Mouse (Mus musculus) retina, adult 2 months (tissue): ENCODE results near the gene Pip5k1c.
A peak's percentile ranks its signal among the peaks of the same experiment; 100 is the strongest.

ENCODE experiments used
- DNase-seq: peaks from one replicate; pipeline ENCODE4 v3.0.0-alpha.2; 2012; ENCODE audit warnings: low read depth, low spot score

The Pip5k1c gene

DNA sequence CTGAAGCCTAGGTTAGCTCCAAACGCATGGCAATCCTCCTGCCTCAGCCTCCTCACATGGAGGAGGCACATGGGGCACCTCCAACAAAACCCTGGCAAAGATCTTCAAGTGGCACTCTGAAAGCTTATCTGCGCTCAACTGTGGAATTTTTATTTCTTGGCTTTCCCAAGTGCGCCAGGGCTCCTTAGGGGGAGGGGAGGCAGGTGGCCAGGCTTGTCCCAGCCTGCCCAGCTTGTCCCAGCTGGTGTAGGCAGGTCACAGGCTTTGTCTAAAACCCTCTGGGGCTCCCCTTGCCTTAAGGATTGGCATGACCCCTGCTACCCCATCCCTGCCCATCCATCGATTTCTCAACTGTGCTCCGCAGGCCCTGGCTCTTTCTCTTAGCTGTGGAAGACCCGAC is 8.6 kb upstream of the Pip5k1c start:
- DNase-seq, result no peak

DNA sequence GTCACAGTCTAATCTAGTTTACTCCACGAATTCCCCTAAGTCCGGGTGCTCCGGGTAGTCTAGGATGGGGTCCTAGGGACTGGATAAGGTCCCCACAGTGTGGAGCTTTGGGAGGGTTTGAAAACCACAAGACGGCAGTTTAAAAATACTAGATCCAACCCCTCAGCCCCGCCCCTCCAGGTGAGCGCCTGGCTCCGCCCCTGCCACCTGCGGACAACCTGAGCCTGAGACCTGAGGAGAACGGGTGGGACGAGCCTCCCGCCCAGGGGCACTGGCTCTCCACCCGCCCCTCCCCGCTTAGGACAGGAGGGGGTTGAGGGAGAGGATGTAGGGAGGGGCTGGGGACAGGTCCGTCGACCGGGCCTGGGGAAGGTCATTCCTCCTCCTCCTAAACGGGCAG is 8.0 kb upstream of the Pip5k1c start:
- no peak for DNase-seq

DNA sequence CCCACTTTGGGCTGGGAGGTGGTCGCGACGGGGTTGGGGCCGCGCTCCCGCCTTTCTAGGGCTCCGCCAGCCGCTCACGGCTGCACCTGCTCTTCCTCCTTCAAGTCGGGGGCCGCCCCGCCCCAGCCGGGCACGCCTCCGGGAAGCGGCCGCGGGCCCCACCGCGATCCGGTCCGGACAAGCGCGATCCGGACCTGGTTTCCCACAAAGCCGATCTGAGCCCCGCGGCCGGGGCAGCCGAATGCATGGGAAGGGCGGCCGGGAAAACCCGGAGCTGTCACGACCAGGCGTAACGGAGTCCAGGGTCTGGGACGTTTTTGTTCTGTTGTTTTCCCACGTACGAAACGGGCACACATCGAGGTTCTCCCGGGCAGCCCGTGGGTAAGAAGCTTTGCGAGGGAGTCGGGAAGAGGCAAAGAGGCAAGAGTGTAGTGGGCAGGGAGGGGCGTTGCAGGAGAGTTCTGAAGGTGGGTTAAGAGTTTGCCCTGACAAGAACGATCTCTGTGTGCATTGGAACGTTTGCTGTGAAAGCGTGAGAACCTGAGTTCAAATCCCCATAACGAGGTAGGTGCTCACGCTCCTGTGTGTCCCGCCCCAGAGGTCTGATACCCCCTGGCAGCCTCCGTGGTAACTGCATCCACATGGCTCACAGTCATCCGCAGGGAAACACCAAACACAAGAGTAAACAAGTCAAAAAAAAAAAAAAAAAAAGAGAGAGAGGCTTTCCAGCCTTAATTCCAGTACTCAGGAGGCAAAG is 6.9 kb upstream of the Pip5k1c start:
- DNase-seq, result peak; percentile 65

DNA sequence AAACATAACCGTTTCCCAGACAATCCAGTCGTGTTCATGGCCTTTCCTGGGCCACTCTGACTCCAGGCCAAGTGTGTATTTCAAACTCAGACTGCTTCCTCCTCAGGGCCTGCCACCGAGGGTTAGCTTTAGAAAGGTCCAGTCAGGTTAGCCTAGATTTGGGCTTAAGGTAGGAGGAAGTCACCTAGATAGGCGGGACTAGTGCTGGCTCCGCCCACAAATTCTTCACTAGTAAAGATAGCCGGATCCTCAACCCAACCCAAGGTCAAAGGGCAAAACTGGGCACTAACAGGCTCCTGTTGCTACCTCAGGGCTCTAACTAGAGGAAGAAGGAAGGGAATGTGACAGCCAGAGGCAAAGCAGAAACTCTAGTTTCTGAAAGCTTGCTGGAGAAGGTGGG is 6.2 kb upstream of the Pip5k1c start:
- DNase-seq, result no peak

DNA sequence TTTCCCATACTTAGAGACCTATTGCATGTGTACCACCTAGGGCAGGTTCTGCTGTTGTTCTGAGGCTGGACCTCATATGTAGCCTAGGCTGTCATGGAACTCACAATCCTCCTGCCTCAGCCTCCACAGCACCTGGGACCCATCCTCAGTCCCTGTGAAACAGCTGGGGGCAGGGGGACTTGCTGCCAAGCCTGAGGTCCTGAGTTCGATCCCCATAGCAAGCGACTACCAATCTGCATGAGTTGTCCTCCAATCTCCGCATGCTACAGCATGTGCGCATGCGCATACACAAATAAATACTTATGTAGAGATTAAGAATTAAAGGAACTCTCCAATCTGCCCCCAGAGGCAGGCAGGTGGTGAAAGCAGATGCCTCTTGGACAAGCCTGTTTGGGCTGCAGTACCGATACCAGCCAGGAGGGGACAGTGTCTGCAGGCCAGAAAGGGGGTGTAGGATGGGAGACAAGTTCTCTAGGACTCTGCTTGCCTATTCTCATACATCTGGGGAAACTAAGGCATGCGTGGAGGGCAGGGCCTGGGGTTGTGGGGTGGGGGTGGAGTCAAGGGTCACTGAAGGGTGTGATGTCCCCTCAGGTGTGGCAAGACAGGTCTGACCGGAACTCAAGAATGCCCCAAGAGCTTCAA is 5.1 kb upstream of the Pip5k1c start:
- no peak for DNase-seq

DNA sequence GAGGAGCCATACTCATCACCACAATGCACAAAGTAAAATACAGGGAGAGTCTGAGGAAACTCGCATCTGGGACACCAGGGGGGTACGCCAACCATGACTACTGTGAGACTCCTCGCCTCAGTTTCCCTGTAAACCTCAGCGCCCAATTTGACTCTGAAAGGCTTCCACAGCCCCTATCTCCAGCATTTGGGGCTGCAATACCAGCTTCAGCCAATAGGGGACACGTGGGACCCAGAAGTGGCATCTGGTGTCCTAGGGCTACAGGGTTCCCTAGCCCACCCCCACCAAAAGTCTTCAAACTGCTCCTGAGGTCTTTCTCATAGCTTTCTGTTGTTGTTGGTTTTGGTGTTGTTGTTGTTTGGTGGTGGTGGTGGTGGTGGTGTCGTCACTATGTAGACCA is 4.2 kb upstream of the Pip5k1c start:
- no peak for DNase-seq

DNA sequence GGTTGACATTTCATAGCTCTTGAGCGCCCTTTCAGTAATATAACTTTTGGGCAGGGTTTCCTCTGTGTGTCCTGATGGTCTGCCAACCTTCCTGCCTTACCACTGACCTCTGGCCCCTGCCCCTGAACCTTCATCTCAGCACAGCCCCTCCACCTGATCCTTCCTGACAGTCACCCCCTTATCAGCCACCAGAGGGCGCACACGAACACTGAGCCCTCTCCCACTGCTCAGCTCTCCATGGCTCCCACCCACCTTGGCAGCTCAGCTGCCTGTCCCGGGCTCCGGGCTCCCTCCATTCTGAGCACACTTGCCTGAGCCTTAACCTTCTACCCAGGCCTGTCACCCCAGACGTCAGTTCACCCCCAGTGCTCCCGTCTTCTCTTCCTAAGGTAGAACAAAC is 3.5 kb upstream of the Pip5k1c start:
- DNase-seq, result peak; percentile 48

DNA sequence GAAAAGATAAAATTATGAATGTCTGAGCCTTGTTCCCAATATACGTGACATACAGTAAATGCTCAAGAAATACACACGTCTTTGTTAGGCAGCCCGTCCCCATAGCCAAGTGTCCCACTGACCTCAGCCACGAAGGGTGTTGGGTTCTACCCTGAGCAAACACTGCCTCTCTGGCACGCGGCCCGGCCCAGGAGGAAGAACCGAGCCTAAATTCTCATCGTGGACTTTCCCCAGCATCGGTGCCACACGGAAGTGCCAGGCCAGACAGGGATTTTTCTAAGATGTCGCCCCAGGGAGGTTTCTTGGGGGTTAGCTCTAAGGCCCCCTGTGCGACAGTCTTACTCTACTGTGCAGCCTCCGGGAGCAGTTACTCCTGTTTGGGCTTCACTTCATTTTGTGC is 3.0 kb upstream of the Pip5k1c start:
- no peak for DNase-seq

DNA sequence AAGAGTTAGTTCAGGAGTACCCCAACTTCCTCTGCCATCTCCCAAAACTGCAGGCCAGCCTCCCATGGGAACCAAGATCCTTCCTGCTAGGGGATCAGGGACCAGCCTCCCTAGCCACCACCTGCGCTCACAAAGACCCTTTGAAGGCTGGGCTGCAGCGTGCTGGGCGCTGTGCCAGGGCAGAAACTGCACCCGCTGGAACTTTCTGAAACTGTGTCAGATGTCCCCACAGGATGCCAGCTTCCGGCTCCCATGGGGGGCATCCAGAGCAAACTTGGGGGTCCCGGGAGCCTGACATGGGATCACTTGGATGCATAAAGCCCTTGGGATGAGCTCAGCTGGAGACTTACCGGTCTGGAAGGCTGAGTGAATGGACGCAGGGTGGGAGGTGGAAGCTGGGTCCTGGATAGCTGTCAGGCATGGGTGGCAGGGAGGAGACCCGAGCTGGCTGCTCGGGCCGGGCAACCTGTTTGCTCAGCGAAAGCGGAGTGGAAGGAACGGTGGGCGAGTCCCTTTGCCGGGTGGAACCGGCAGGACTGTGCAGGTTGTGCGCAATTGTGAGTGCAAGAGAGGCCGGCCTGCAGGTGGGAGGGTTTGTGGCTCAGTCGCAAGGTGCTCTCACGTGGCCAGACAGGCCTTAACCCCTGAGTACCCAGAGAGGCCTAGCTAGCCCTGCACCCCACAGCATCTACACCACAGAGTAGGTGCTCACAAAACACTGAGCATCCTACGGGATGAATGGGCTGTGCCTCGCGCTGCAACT is 1.9 kb upstream of the Pip5k1c start:
- DNase-seq, result no peak

DNA sequence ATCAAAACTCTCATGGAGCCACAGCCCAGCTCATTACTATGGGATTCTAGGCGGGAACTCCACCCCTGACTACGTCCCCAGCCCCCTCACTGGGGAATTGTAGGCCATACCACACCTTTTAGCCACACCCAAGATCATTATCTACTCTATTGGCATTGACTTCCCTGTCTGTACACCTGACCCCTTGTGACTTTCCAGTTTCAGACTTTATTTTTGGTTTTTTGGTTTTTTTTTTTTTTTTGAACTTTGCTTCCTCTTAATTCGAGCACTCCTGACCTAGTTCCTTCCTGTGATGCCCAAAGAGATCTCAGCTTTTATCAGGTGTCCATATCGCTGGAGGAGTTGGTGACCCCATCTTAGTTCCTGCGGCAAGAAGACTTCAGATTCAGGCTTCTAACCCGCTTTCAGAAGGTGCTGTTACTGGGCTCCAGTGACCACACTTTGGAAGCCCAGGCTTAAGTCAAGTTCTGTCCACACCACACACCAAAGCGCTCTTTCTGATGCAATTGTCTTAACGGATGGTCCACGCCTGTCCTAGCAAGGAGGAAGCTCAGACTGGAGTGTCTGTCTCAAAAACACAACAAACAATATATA is 1.2 kb upstream of the Pip5k1c start, which contains the start of gene Tjp3:
Gene Tjp3 (minus strand): TSS at position 71 of the 594 bp plus-strand sequence.
- no peak for DNase-seq

DNA sequence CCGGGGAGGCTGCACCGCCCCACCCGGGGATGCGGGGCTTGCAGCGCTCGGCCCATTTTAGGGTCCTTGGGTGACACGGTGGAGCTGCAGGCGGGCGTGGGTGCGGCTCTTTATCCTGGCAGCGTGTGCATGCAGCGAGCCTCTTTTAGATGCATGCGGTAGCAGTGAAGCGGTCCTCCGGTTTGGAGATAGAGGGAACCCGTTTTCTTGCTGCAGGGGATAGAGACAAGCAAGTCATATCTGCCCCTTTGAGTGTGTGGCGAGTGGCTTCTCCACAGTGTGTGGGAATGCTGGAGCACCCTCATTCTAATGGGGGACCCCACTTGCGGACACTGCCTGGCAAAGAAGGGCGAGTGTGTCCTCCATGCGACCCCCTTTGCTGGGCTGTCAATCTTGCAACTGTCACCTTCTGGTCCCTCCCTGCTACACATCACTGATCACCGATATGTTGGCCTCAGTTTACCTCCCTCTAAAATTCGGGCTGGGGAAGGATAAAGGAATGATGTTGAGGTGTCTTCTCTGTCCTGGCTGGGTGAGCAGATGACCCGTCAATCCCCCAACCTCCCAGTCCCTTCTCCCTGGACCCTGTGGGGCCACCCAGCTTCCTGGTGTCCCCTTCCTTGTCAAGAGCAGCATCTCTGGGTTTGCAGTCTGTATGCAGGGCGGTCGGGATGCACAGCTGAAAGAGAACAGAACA is 719 bp downstream of the Pip5k1c start:
- no peak for DNase-seq

DNA sequence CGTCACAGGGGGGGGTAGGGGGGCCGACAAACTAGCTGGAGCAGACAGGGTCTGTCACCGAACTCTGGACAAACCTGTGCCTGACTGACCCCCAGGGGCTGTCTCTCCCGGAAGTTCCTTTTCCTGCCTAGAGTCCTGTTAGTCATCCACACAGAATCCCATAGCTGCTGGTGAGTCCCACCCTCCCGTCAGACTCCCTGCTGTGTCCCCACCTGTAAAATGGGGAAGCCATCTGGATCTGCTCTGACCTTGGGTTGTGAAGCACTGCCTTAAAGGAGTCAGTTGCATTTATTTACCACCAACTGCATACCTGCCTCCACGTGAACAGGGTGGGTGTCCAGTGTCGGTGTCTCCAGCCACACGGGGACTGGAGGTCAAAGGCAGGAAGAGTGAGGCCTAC is 1.7 kb downstream of the Pip5k1c start:
- no peak for DNase-seq

DNA sequence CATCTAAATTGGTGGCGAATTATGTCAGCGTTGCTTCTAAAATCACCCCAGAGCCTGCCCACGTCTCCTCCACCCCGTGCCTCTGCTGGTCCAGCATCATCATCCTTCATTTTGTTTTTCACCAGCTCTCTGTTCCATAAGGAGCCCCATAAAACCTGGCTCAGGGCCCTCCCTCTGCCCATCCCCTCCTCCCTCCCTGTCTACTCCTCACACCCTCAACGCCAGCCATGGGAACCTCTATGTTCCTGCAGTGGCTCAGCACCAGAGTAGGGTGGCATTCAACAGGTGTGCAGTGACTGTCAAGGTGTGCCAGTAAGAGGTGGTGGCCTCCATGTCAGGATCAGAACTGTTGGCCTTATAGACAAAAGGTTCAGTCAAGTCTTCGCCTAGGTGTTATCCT is 2.4 kb downstream of the Pip5k1c start:
- no peak for DNase-seq

DNA sequence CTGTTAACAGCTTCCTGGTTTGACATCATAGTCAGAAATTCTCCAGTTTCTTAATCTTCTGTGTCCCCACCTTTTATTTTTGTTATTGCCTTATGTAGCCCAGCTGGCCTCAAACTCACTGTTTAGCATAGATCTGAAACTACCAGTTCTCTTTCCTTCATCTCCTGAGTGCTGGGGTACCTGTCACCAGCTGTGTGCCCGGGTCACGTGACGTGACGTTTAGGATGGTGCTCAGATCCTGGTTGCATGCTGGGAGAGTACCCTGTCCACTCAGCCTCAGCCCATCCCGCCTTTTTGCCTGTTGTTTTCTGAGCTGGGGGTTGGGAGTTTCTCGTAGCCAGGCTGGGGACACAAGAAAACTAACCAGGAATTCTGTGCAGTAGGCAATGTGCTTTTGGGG is 4.5 kb downstream of the Pip5k1c start:
- DNase-seq, result no peak

DNA sequence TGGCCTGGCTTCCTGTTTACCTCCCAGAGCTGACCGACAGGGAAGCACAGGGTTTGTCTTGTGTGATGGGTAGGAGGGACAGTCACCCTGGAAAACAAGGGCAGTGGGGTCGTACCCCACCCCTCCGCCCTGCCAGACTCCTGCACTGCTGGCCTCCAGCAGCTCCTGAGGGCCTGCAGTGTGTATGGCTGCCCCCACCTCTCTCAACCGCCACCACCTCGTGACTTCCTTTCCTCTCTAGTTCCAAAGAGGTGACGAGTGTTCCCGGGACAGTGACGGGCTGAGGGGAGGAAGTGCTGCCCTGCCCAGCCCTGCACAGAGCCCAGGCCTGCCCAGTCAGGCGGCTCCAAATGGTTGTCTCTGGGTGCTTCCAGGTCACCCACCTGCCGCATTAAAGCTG is 5.1 kb downstream of the Pip5k1c start:
- no peak for DNase-seq

DNA sequence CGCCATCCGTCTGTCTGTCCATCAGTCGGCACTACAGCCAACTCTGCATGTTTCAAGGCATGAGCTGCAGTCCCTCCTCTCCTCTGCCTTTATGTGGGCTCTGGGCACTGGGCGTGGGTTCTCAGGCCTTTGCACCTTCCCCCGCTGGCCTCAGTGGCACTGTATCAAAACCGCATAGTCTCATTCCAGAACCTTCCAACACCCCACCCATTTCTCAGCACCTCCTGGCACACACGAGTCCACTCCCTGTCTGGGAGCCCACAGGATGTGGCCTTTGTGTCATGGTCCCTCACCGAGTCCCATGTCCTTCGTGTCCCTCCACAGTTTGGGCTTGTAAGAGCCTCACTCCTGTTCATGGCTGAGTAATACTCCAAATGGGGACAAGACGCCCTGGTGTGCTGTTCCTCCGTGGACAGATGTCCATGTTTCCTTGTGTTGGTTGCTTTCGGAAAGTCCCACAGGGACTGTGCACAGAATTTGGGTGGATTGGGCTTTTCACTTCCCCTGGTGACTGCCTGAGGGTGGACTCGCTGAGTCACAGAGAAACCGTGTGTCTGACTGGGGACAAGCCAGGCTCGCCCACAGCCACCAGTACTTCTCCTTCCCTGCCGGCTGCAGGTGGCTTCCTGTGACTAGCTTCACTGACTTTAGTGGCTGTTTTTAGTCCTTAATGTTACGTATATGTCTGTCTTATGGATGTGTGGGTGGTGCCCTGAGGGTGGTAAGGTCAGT is 5.8 kb downstream of the Pip5k1c start:
- DNase-seq, result no peak

DNA sequence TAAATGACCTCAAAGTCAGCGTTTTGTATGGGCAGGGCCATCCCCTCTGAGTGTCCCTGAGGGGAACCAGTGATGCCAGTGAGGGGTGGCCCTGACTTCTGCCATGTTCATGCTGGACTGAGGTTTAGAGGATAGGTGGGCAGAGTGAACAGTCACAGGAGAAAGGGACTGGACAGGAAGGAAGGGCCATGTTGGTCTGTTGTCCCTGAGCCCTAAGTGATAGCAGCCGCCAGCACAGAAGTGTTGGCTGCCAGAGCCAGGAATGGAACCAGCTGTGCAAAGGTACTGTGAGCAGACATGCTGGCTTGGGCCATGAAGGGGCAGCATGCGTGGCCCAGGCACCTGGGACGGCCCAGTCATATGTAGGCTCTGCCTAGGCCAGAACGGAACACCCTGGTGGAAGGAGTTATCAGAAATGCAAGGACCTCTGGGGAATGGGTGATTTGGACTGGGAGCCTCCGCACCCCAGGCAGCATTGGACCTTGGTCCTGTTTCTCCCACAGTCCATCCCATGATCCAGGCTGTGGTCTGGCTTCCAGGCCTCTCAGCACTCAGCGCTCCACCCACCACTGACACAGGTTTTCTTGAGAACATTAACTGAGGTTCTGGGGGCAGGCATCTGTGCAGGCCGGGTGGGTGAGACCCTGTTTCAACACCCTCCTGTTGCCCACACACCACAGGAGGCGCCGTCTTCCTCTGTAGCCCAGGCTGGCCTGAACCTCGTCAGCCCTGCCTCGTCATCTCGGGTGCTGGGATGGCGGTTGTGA is 7.0 kb downstream of the Pip5k1c start:
- no peak for DNase-seq

DNA sequence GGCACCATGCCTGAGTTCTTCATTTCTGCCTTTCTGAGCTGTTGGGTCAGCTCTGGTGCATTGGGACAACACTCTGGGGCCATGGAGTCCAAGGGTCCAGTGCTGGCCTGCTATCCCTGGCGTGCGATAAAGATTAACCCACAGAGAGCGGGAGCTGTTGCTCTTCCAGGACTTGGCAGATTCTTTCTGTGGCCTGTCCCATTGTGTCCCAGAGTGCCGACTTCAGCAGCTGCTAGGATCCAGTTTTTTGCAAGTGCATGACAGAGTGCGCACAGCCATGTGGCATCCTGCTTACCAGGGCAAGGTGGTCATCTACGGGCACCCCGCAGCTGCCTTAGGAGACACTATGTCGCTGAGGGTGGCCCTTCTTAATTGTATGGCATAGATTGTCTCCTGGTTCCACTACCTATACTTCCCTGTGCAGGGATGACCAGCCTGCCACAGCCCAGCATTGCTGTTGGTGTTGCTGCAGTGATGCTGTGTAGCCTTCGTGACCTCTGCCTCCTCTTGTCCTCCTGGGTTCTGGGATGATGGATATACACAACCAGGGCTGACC is 7.7 kb downstream of the Pip5k1c start:
- no peak for DNase-seq

DNA sequence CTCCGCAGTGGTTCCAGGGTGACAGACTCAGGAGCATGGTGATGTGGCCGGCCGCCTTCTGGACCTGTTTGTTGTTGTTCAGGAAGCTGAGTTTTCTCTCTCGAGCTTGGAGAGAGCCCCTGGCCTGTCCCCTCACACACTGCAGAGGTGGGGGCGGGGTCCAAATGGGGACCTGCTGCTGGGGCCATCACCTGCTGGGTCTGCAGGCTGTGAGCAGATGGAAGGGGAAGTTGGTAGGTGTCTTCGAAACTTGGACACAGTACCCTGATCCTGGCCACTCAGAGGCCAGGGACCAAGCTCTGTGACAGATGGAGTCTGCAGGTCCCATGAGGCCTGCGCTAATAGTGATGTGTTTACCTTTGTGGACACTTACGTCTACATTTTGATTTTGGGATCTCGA is 8.6 kb downstream of the Pip5k1c start:
- DNase-seq, result no peak

DNA sequence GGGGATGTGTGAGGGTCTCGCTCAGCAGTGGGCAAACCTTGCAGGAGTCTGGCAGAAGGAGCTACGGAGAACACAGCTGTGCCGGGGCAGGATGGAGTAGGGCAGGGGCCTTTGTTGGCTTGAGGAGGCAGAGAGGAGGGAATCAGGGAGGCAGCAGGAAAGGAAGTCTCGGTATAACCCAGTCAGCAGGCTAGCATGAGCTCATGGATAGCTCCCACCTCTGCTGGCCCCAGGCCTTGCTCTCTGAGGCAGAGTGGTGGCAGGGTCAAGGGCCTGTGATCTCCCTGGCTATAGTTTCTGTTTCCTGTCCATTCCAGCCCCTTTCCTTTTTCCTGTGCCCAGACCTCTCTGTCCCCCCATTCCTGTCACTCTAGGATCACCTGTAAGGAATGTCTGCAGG is 9.5 kb downstream of the Pip5k1c start:
- DNase-seq, result no peak
